Mouse (Mus musculus) hindbrain, embryonic 15.5 days (tissue): ENCODE data around the gene Podnl1. TPM values are rescaled to one million over a fixed set of nuclear protein-coding genes. Genes with fewer than 3 reads are reported as not detected.

Experiments
- ATAC-seq: fragments of 200-750 bp; cut with Nextera tagmentation; 2 replicates; pipeline ENCODE4 v1.8.0; 2017; ENCODE audit warnings: low read depth, moderate number of reproducible peaks, moderate TSS enrichment; ENCODE audit not compliant: low FRiP score
- H3K27ac ChIP-seq: fragments of 300-500 bp; sonication (generic); replicated peaks from 2 replicates; pipeline ENCODE4 v1.5.1; 2015; ENCODE audit warnings: mild to moderate bottlenecking, inconsistent platforms
- H3K27me3 ChIP-seq: fragments of 300-500 bp; sonication (generic); 2 replicates; pipeline ENCODE4 v1.6.1; 2015; ENCODE audit warnings: control low read depth, inconsistent platforms
- H3K36me3 ChIP-seq: fragments of 300-500 bp; sonication (generic); 2 replicates; pipeline ENCODE4 v1.6.1; 2015; ENCODE audit warnings: control low read depth, inconsistent platforms
- H3K4me1 ChIP-seq: fragments of 300-500 bp; sonication (generic); replicated peaks from 2 replicates; pipeline ENCODE4 v1.6.1; 2015; ENCODE audit warnings: control low read depth, inconsistent platforms
- H3K4me2 ChIP-seq: fragments of 300-500 bp; sonication (generic); 2 replicates; pipeline ENCODE4 v1.6.1; 2015; ENCODE audit warnings: moderate library complexity, mild to moderate bottlenecking, inconsistent platforms
- H3K4me3 ChIP-seq: fragments of 300-500 bp; sonication (generic); 2 replicates; pipeline ENCODE4 v1.5.1; 2015; ENCODE audit warnings: mild to moderate bottlenecking, inconsistent platforms
- H3K9ac ChIP-seq: fragments of 300-500 bp; sonication (generic); 2 replicates; pipeline ENCODE4 v1.6.1; 2015; ENCODE audit warnings: inconsistent platforms
- H3K9me3 ChIP-seq: fragments of 300-500 bp; sonication (generic); 2 replicates; pipeline ENCODE4 v1.6.1; 2016; ENCODE audit warnings: control low read depth, inconsistent platforms
- WGBS: fragments of 180-500 bp; shearing (Covaris S2); methylation state at CpG from one replicate; pipeline ENCODE4 v1.1.7; 2015; 5-methylcytosine and 5-hydroxymethylcytosine counted together
- polyA plus RNA-seq: library from polyadenylated mRNA; unstranded; fragments of >200 nt; fragmentation: Nextera tagmentation; extraction: Ambion mirVana; gene quantifications from 2 replicates; pipeline ENCODE4 v1.2.1, GENCODE M21; 2015

The Podnl1 gene
- polyA plus RNA-seq, 1 experiment from 2014 or later, result 0.44 TPM

GRCm38 (mm10) chr8:84101476-84102270 is 24.1 kb upstream of the Podnl1 start:
- no peak for ATAC-seq
- 92% methylated on average over 25 of the region's 25 CpGs for WGBS
- Histone ChIP-seq H3K4me2 (no peak overlapping the region), H3K36me3 (peaks cover 23% of the 10 kb centered on the region), H3K9me3 (no peaks in the 10 kb centered on the region), H3K4me3 (no peak overlapping the region), H3K9ac (no peak overlapping the region), H3K27ac (no peak overlapping the region), H3K27me3 (no peaks in the 10 kb centered on the region), H3K4me1 (peaks cover 39% of the 10 kb centered on the region)

GRCm38 (mm10) chr8:84103601-84104000 is 22.2 kb upstream of the Podnl1 start:
- H3K27me3 ChIP-seq, result no peaks in the 10 kb centered on the region
- peak overlapping the region; percentile 70 for H3K4me2 ChIP-seq
- WGBS, result 41% methylated on average over 3 of the region's 3 CpGs
- H3K27ac ChIP-seq, result peak overlapping the region; percentile 93
- peaks cover 39% of the 10 kb centered on the region for H3K4me1 ChIP-seq
- H3K4me3 ChIP-seq, result peak overlapping the region; percentile 53
- H3K9me3 ChIP-seq, result no peaks in the 10 kb centered on the region
- no peak for ATAC-seq
- peak overlapping the region; percentile 60 for H3K9ac ChIP-seq
- H3K36me3 ChIP-seq, result 0 out of 2 replicates have a peak, but pooled peaks cover 7% of the 10 kb centered on the region

GRCm38 (mm10) chr8:84104221-84104620 is 21.6 kb upstream of the Podnl1 start:
- peak overlapping the region; percentile 93 for H3K27ac ChIP-seq
- peaks cover 39% of the 10 kb centered on the region for H3K4me1 ChIP-seq
- H3K27me3 ChIP-seq, result no peaks in the 10 kb centered on the region
- 0% methylated on average over 22 of the region's 29 CpGs for WGBS
- H3K4me2 ChIP-seq, result peak overlapping the region; percentile 70
- ATAC-seq, result peak; percentile 80
- 0 out of 2 replicates have a peak, but pooled peaks cover 2% of the 10 kb centered on the region for H3K36me3 ChIP-seq
- H3K9ac ChIP-seq, result peak overlapping the region; percentile 60
- H3K9me3 ChIP-seq, result no peaks in the 10 kb centered on the region
- peak overlapping the region; percentile 53 for H3K4me3 ChIP-seq

GRCm38 (mm10) chr8:84104697-84105609 is 20.8 kb upstream of the Podnl1 start, which contains the start of gene Dcaf15:
Gene Dcaf15, minus strand, starts transcription at chr8:84104768.
- H3K4me2 ChIP-seq, result peak within 1 kb of the TSS; percentile 70
- peak within 1 kb of the TSS; percentile 60 for H3K9ac ChIP-seq
- H3K4me1 ChIP-seq, result peaks cover 39% of the 10 kb centered on the region
- WGBS, result 6% methylated on average over 42 of the region's 42 CpGs
- H3K27me3 ChIP-seq, result no peaks in the 10 kb centered on the region
- peak; percentile 97 for ATAC-seq
- peak within 1 kb of the TSS; percentile 53 for H3K4me3 ChIP-seq
- no peaks in the 10 kb centered on the region for H3K36me3 ChIP-seq
- peak within 1 kb of the TSS; percentile 93 for H3K27ac ChIP-seq
- H3K9me3 ChIP-seq, result no peaks in the 10 kb centered on the region

GRCm38 (mm10) chr8:84105676-84106075 is 20.1 kb upstream of the Podnl1 start:
- no peak overlapping the region for H3K4me3 ChIP-seq
- ATAC-seq, result no peak
- no peaks in the 10 kb centered on the region for H3K9me3 ChIP-seq
- peak overlapping the region; percentile 38; the same call in 1 of the 2 replicates for H3K9ac ChIP-seq
- peak overlapping the region; percentile 84 for H3K27ac ChIP-seq
- no peaks in the 10 kb centered on the region for H3K27me3 ChIP-seq
- WGBS, result 75% methylated on average over 2 of the region's 2 CpGs
- peak overlapping the region; percentile 58 for H3K4me2 ChIP-seq
- H3K4me1 ChIP-seq, result peaks cover 39% of the 10 kb centered on the region
- no peaks in the 10 kb centered on the region for H3K36me3 ChIP-seq

- Histone ChIP-seq H3K9ac (no peak overlapping the region), H3K4me2 (no peak overlapping the region), H3K27ac (no peak overlapping the region), H3K4me3 (no peak overlapping the region), H3K9me3 (no peaks in the 10 kb centered on the region), H3K27me3 (no peaks in the 10 kb centered on the region), H3K4me1 (peaks cover 35% of the 10 kb centered on the region), H3K36me3 (no peaks in the 10 kb centered on the region)
- 97% methylated on average over 6 of the region's 6 CpGs for WGBS
- no peak for ATAC-seq
Observed at GRCm38 (mm10) chr8:84106216-84107040, 19.4 kb upstream of the Podnl1 start.

- Histone ChIP-seq H3K9ac (no peak overlapping the region), H3K4me2 (no peak overlapping the region), H3K4me1 (no peaks in the 10 kb centered on the region), H3K4me3 (no peak overlapping the region), H3K27ac (no peak overlapping the region), H3K27me3 (no peaks in the 10 kb centered on the region), H3K36me3 (no peaks in the 10 kb centered on the region), H3K9me3 (no peaks in the 10 kb centered on the region)
- WGBS, result 82% methylated on average over 6 of the region's 6 CpGs
- ATAC-seq, result no peak
Observed at GRCm38 (mm10) chr8:84115646-84116045, 10.1 kb upstream of the Podnl1 start.

GRCm38 (mm10) chr8:84122151-84122550 is 3.6 kb upstream of the Podnl1 start:
- Histone ChIP-seq H3K4me1 (no peaks in the 10 kb centered on the region), H3K27ac (no peak overlapping the region), H3K4me3 (no peak overlapping the region), H3K4me2 (no peak overlapping the region), H3K36me3 (no peaks in the 10 kb centered on the region), H3K27me3 (no peaks in the 10 kb centered on the region), H3K9ac (no peak overlapping the region), H3K9me3 (no peaks in the 10 kb centered on the region)
- WGBS, result 84% methylated on average over 3 of the region's 3 CpGs
- ATAC-seq, result no peak

GRCm38 (mm10) chr8:84126742-84127141 is 953 bp downstream of the Podnl1 start:
- H3K36me3 ChIP-seq, result 0 out of 2 replicates have a peak, but pooled peaks cover 1% of the 10 kb centered on the region
- ATAC-seq, result no peak
- no peak overlapping the region for H3K9ac ChIP-seq
- no peak overlapping the region for H3K4me3 ChIP-seq
- no peak overlapping the region for H3K4me2 ChIP-seq
- WGBS, result 79% methylated on average over 2 of the region's 2 CpGs
- no peaks in the 10 kb centered on the region for H3K27me3 ChIP-seq
- H3K27ac ChIP-seq, result no peak overlapping the region
- H3K9me3 ChIP-seq, result no peaks in the 10 kb centered on the region
- H3K4me1 ChIP-seq, result no peaks in the 10 kb centered on the region; the same call in 1 of the 2 replicates

- H3K27me3 ChIP-seq, result no peaks in the 10 kb centered on the region
- no peak overlapping the region for H3K4me3 ChIP-seq
- no peak overlapping the region for H3K27ac ChIP-seq
- no peaks in the 10 kb centered on the region for H3K9me3 ChIP-seq
- peaks cover 7% of the 10 kb centered on the region for H3K36me3 ChIP-seq
- H3K9ac ChIP-seq, result no peak overlapping the region
- no peak for ATAC-seq
- no peak overlapping the region for H3K4me2 ChIP-seq
- no peaks in the 10 kb centered on the region; the same call in 1 of the 2 replicates for H3K4me1 ChIP-seq
- 75% methylated on average over 17 of the region's 17 CpGs for WGBS
Observed at GRCm38 (mm10) chr8:84127202-84127901, 1.6 kb downstream of the Podnl1 start.

- Histone ChIP-seq H3K4me3 (no peak overlapping the region), H3K9ac (no peak overlapping the region), H3K9me3 (no peaks in the 10 kb centered on the region), H3K4me2 (no peak overlapping the region), H3K27me3 (no peaks in the 10 kb centered on the region), H3K36me3 (peaks cover 16% of the 10 kb centered on the region), H3K4me1 (no peaks in the 10 kb centered on the region; the same call in 1 of the 2 replicates), H3K27ac (no peak overlapping the region)
- WGBS, result 67% methylated on average over 8 of the region's 8 CpGs
- ATAC-seq, result no peak
Observed at GRCm38 (mm10) chr8:84128277-84128676, 2.5 kb downstream of the Podnl1 start.
